Mouse (Mus musculus) small intestine, adult 2 months (tissue): ENCODE measurements around the gene Tom1. TPM values are rescaled to one million over a fixed set of nuclear protein-coding genes. Genes with fewer than 3 reads are reported as not detected.
A peak's percentile ranks its signal among the peaks of the same experiment; 100 is the strongest.

Source experiments
- H3K27ac ChIP-seq: fragments of 200-500 bp; 2 replicates; pipeline ENCODE4 v1.5.1; 2012; ENCODE audit warnings: low read depth, low read length, control low read depth, inconsistent platforms; ENCODE audit not compliant: insufficient read depth
- H3K27me3 ChIP-seq: fragments of 200-500 bp; 2 replicates; pipeline ENCODE4 v1.6.1; 2012; ENCODE audit warnings: mild to moderate bottlenecking, moderate library complexity, low read length, inconsistent platforms; ENCODE audit not compliant: control insufficient read depth, insufficient read depth
- H3K36me3 ChIP-seq: fragments of 200-500 bp; 2 replicates; pipeline ENCODE4 v1.6.1; 2012; ENCODE audit warnings: mild to moderate bottlenecking, low read length, control low read depth, inconsistent platforms; ENCODE audit not compliant: control insufficient read depth, insufficient read depth
- H3K4me1 ChIP-seq: fragments of 200-500 bp; 2 replicates; pipeline ENCODE4 v1.6.1; 2012; ENCODE audit warnings: low read length, inconsistent platforms, mixed read lengths; ENCODE audit not compliant: control insufficient read depth, insufficient read depth, insufficient read length
- H3K4me3 ChIP-seq: fragments of 200-500 bp; 2 replicates; pipeline ENCODE4 v1.5.1; 2012; ENCODE audit warnings: low read depth, mild to moderate bottlenecking, control low read depth, inconsistent platforms, low read length, moderate library complexity
- CTCF ChIP-seq: fragments of 200-500 bp; IDR thresholded peaks from 2 replicates; pipeline ENCODE4 v1.5.1; 2012; ENCODE audit warnings: low read depth, mild to moderate bottlenecking, control low read depth, inconsistent platforms, low read length, moderate library complexity, mixed read lengths; ENCODE audit not compliant: insufficient replicate concordance, insufficient read length; ENCODE audit errors: extremely low read depth
- POLR2A ChIP-seq: fragments of 200-500 bp; IDR thresholded peaks from 2 replicates; pipeline ENCODE4 v1.6.1; 2012; ENCODE audit warnings: low read depth, mild to moderate bottlenecking, control low read depth, inconsistent platforms, low read length, moderate library complexity
- WGBS: fragments of 180-500 bp; shearing (Covaris S2); methylation state at CpG from one replicate; pipeline ENCODE4 v1.1.7; 2018; 5-methylcytosine and 5-hydroxymethylcytosine counted together
- polyA plus RNA-seq: library from polyadenylated mRNA; depleted of rRNA; stranded (reverse); fragments of >200 nt; gene quantifications from 2 replicates; pipeline ENCODE4 v1.2.3, GENCODE M21; 2012

The Tom1 gene
- polyA plus RNA-seq, 1 experiment, result 28.0 TPM

GRCm38 (mm10) chr8:75088989-75089881 lies 55.7 kb downstream of the Tom1 start:
- Histone ChIP-seq H3K36me3 (no peaks in the 10 kb centered on the region), H3K4me1 (peaks cover 11% of the 10 kb centered on the region; the same call in 1 of the 2 replicates), H3K4me3 (no peak overlapping the region), H3K27me3 (no peaks in the 10 kb centered on the region), H3K27ac (no peak overlapping the region)
- WGBS, result 5% methylated on average over 6 of the region's 6 CpGs
- TF ChIP-seq POLR2A, result no peak

- Histone ChIP-seq H3K27ac (no peak overlapping the region), H3K4me1 (peaks cover 11% of the 10 kb centered on the region; the same call in 1 of the 2 replicates), H3K36me3 (no peaks in the 10 kb centered on the region), H3K4me3 (no peak overlapping the region), H3K27me3 (no peaks in the 10 kb centered on the region)
- 73% methylated on average over 4 of the region's 4 CpGs for WGBS
- TF ChIP-seq CTCF, result no peak
- TF ChIP-seq POLR2A, result no peak
Measured at GRCm38 (mm10) chr8:75090781-75091365, 57.4 kb downstream of the Tom1 start.

- Histone ChIP-seq H3K27me3 (no peaks in the 10 kb centered on the region), H3K4me3 (peak within 1 kb of the TSS; percentile 70), H3K36me3 (no peaks in the 10 kb centered on the region), H3K4me1 (peaks cover 11% of the 10 kb centered on the region; the same call in 1 of the 2 replicates), H3K27ac (peak within 1 kb of the TSS; percentile 4; the same call in 1 of the 2 replicates)
- TF ChIP-seq CTCF, result no peak
- TF ChIP-seq POLR2A, result peak; percentile 59
- WGBS, result 1% methylated on average over 36 of the region's 36 CpGs
Measured at GRCm38 (mm10) chr8:75093399-75094156, 60.1 kb downstream of the Tom1 start, which contains the start of gene Hmox1. Gene Hmox1 (plus strand): TSS chr8:75093621.

GRCm38 (mm10) chr8:75102956-75103355 lies 69.5 kb downstream of the Tom1 start:
- Histone ChIP-seq H3K27me3 (no peaks in the 10 kb centered on the region), H3K36me3 (no peaks in the 10 kb centered on the region), H3K4me3 (no peak overlapping the region), H3K27ac (no peak overlapping the region), H3K4me1 (no peaks in the 10 kb centered on the region)
- TF ChIP-seq CTCF, result no peak
- no peak for TF ChIP-seq POLR2A
- WGBS, result 83% methylated on average over 4 of the region's 4 CpGs

GRCm38 (mm10) chr8:75103376-75103878 lies 69.9 kb downstream of the Tom1 start:
- H3K4me3 ChIP-seq, result no peak overlapping the region
- no peaks in the 10 kb centered on the region for H3K27me3 ChIP-seq
- 50% methylated on average over 8 of the region's 8 CpGs for WGBS
- no peaks in the 10 kb centered on the region for H3K4me1 ChIP-seq
- no peaks in the 10 kb centered on the region for H3K36me3 ChIP-seq
- no peak overlapping the region for H3K27ac ChIP-seq
- TF ChIP-seq CTCF (no peak), POLR2A (no peak)

- Histone ChIP-seq H3K27ac (peak overlapping the region; percentile 62), H3K27me3 (no peaks in the 10 kb centered on the region), H3K4me1 (peaks cover 5% of the 10 kb centered on the region), H3K36me3 (peaks cover 6% of the 10 kb centered on the region; the same call in 1 of the 2 replicates), H3K4me3 (peak overlapping the region; percentile 78)
- WGBS, result under 1% methylated on average over 9 of the region's 9 CpGs
- TF ChIP-seq CTCF (peak; percentile 96), POLR2A (no peak)
Measured at GRCm38 (mm10) chr8:75108527-75109235, 75.2 kb downstream of the Tom1 start.
